Mouse (Mus musculus) MN1 (cell line): ENCODE results near the gene Taldo1.
"Not testable (repeated sequence)": the region's sequence is repeated elsewhere in the genome, so short reads cannot be mapped to it uniquely, and the experiment has no call there.

Experiments
- DNase-seq: peaks from one replicate; pipeline ENCODE4 v3.0.0-alpha.2; 2016; ENCODE audit warnings: low spot score

The Taldo1 gene

DNA sequence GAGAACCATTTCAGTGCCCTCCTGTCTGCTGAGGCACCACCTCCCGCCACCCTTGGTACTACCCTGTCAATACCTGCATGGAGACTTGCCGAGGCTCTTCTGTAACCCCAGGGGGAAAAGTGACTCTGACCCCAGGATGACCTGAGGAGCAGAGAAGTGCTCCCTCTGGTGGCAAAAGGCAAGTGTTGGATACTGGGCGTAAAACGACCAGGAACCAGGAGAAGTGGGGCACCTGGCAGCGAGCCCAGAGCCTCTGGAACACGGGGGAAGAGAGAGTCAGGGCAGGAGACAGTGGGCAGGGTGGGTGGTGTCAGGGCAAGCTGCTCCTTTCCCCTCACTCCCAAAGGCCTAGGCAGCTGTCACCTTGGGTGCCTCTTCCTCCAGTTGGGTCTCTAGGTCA is 48.6 kb downstream of the Taldo1 start:
- peak; percentile 83 for DNase-seq

DNA sequence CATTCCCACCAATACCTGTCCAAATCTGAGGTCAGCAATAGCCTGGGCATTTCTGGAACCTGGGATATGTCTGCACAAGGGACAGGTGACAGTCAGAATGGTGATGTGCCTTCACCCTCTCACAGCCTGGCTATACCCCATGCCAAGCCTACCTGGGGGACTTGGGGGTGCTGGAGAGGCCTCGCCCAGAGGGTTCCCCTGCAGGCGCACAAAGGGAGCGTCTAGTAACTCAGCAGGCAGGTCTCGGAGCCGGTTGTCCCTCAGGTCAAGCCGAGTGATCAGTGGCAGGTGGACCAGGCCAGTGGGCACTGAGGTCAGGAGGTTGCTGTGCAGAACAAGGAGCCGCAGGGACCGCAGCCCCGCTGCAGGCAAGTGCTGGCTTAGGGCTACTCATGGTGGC is 49.5 kb downstream of the Taldo1 start:
- DNase-seq: no peak

DNA sequence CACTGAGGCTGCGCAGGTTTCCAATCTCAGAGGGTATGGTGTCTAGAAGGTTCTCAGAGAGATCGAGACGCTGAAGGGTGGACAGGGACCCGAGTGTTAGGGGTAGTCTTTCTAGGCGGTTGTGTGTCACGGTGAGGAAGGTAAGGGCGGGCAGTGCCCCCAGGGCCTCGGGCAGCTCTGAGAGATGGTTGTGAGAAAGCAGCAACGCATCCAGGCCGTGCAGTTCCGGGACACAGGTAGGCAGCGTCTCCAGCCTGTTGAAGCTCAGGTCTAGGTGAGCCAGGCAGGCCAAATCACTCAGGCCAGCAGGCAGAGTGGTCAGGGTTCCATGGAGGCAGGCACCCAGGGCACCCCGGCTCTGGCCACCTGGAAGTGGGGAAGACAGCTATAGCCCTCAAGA is 50.2 kb downstream of the Taldo1 start:
- DNase-seq: no peak

DNA sequence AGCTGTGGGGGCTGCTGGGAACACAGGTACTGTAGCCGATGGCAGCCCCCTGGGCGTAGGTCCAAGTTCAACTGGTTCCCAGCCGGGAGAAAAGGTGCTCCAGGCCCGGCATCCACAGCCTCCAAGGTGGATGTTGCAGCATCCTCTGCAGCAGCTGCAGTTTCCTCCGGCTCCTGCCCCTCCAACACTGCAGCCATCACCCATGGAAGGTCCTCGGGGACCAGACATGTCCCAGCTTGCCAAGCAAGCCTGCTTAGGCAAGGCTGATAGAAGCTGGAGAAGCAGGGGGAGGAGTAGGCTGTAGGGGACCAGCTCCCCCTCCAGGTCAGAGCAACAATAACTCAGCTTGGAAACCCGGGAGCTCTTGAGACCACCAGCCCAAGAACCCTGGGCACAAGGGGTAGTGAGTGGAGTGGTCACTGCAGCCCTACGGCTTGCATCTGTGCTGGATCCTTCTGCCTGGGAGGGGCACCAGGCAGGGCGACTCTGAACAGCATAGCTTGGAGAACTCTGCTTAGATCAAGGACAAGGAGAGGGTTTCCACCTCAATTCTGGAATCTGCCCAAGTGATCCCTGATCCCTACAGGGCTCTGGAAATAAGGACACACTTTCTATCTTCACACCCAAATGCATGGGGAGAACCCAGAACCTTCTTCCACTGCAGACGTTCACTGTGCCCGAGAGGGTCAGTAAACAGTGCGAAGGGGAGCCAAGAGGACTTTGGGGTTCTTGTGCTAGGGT is 51.3 kb downstream of the Taldo1 start:
- DNase-seq: peak; percentile 72

DNA sequence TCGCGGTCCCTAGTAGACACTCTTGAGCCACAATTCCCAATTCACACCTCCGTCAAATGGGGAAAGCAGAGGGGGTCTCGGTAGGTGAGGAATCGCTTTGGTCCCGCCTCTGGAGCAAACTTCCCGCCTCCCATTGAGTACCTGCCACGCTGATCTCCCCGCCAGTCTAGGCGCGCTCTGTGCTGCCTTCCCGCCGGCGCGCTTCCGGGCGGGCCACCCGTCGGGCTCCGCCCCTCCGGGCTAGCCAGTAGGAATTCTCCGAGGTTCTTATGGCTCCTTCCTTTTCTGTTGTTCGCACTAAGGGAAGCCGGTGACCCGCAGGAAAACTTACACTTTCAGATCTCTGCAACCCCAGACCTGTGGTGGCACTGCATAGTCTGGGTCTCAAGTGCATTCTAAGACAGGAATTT is 51.8 kb downstream of the Taldo1 start, which contains the start of gene Pidd1:
Pidd1 (minus strand) TSS at position 198 of the 410 bp plus-strand sequence.
- peak; percentile 80 for DNase-seq

DNA sequence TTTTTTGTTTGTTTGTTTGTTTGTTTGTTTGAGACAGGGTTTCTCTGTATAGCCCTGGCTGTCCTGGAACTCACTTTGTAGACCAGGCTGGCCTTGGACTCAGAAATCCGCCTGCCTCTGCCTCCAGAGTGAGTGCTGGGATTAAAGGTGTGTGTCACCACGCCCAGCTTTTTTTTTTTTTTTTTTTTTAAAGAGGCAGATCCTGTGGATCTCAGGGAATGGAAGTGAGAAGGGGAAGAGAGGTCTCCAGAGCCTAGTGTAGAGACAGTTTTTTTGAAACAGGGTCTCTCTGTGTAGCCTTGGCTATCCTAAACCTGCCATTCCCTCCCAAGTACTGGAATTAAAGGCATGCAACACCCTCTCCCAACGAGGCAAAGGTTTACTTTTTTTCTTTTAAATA is 54.4 kb downstream of the Taldo1 start:
- DNase-seq: not testable (repeated sequence)

DNA sequence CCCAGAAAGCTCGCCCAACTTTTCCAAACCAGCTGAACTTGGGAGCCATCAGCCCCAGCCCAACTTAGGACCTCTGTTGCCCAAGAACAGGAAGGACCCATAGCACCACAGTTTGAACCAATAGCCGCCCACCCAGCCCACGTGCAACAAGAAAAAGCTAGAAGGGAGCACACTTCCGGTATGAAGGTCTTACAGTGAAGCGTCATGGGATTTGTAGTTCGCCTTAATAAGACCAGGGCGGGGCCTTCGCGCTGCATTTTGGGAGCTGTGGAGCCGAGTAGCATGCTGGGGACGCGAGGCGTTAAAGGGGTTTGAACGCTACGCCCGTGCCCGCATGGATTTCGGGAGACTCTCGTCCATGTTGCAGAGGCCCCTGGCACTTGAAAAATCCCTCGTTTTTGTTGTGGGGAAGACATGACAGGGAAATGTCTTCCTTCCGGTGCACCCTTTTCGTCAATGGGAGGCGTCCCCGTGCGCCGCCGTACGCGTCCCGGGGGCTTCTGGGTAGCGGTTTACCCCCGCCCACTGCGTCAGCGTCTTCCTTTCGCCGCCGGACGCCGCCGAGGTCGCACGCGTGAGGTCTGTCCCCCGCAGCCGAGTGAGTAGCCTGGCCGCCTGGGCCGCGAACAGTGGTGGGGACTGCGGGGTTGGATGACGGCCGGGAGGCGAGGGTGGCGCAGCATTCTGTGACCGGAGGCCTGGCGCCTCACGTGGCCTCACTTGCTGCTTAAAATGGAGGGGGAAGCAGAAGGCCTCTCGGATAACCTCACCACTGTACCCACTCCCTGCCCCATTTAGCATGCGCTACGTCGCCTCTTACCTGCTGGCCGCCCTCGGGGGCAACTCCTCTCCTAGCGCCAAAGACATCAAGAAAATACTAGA is 55.4 kb downstream of the Taldo1 start, which contains the start of gene Rplp2:
Rplp2 (plus strand) TSS at position 261 of the 882 bp plus-strand sequence.
- peak; percentile 91 for DNase-seq

DNA sequence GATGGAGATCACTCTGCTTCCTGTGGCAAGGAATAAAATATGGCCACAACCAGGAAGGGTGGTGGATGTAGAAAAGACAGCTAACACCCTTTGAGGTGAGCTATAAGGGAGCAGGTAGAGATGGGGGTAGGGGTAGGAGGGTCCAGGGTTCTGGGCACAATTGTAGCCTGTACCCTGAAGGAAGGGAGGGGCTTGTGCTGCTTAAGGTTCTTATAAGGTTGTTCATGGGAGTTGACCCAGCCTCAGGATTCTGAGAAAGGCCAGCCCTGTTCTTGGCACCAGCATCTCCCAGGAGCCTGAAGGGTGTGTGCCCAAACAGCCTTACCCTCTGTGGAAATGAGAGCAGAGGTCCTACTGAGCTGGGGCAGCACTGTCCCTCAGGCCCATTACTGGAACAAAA is 59.9 kb downstream of the Taldo1 start:
- DNase-seq: no peak
